Mouse (Mus musculus) intestine, embryonic 15.5 days (tissue): ENCODE data around the gene Ovgp1. TPM values are rescaled to one million over a fixed set of nuclear protein-coding genes. Genes with fewer than 3 reads are reported as not detected.
"Not testable (repeated sequence)": the region's sequence is repeated elsewhere in the genome, so short reads cannot be mapped to it uniquely, and the experiment has no call there.

Experiments
- ATAC-seq: fragments of 200-750 bp; cut with Nextera tagmentation; 2 replicates; pipeline ENCODE4 v1.8.0; 2017; ENCODE audit warnings: moderate TSS enrichment, moderate library complexity
- H3K27ac ChIP-seq: fragments of 300-500 bp; sonication (generic); 2 replicates; pipeline ENCODE4 v1.5.1; 2015; ENCODE audit warnings: mild to moderate bottlenecking, inconsistent platforms
- H3K27me3 ChIP-seq: fragments of 300-500 bp; sonication (generic); replicated peaks from 2 replicates; pipeline ENCODE4 v1.6.1; 2015; ENCODE audit warnings: inconsistent platforms
- H3K36me3 ChIP-seq: fragments of 300-500 bp; sonication (generic); 2 replicates; pipeline ENCODE4 v1.6.1; 2015; ENCODE audit warnings: inconsistent platforms
- H3K4me1 ChIP-seq: fragments of 300-500 bp; sonication (generic); replicated peaks from 2 replicates; pipeline ENCODE4 v1.6.1; 2015; ENCODE audit warnings: inconsistent platforms
- H3K4me2 ChIP-seq: fragments of 300-500 bp; sonication (generic); replicated peaks from 2 replicates; pipeline ENCODE4 v1.6.1; 2015; ENCODE audit warnings: mild to moderate bottlenecking, inconsistent platforms
- H3K4me3 ChIP-seq: fragments of 300-500 bp; sonication (generic); replicated peaks from 2 replicates; pipeline ENCODE4 v1.5.1; 2015; ENCODE audit warnings: inconsistent platforms
- H3K9ac ChIP-seq: fragments of 300-500 bp; sonication (generic); 2 replicates; pipeline ENCODE4 v1.6.1; 2015; ENCODE audit warnings: inconsistent platforms
- H3K9me3 ChIP-seq: fragments of 300-500 bp; sonication (generic); 2 replicates; pipeline ENCODE4 v1.6.1; 2016; ENCODE audit warnings: inconsistent platforms
- WGBS: fragments of 180-500 bp; shearing (Covaris S2); methylation state at CpG from one replicate; pipeline ENCODE4 v1.1.7; 2015; 5-methylcytosine and 5-hydroxymethylcytosine counted together
- polyA plus RNA-seq: library from polyadenylated mRNA; unstranded; fragments of >200 nt; fragmentation: Nextera tagmentation; extraction: Ambion mirVana; gene quantifications from 2 replicates; pipeline ENCODE4 v1.2.1, GENCODE M21; 2015

Ovgp1 gene
- polyA plus RNA-seq, 1 experiment from 2014 or later, result 0.97 TPM

DNA sequence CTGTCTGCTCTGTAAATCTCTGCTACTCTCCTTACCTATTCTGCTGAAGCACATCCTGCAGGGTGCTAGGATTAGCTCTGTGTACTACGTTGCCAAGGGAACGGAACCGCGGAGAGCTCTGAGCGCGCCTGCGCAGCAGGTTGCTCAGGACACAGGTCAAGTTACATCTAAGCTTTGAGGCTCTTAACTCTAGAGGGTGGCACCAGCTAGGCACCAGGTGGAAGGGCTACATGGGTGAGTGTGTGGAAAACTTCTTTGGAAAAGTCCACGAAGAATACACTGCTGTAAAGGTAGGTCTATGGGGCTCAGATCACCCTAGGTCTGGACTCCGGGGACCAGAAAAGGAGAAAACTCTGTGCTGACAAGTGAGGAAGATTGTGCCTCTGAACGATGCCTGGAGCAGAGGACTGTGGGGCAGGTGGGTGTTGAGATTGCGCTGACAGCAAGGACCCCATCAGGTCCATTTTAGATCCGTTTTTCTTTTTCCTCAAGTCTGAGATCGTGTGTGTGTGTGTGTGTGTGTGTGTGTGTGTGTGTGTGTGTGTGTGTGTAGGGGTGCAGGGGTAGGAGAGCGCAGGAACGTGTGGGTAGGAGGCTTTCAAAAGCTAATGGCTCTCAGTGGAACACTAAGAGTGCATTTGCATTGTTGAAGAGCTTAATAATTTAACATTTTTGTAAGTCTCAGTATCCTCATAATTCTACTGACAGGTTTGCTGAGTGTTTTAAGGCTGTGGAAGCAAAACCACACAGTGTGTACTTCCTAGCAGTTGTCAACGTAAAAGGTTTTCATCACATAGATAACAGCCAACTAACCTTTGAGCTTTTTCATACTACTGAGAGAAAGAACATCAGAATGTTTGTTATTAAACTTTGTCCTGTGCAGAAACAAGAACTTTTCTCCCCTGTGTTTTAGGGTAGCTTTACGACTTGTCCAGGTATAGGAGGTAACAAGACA is 28.2 kb downstream of the Ovgp1 start:
- Histone ChIP-seq H3K9me3 (no peaks in the 10 kb centered on the region), H3K36me3 (no peaks in the 10 kb centered on the region), H3K9ac (no peak overlapping the region), H3K27ac (no peak overlapping the region), H3K27me3 (no peaks in the 10 kb centered on the region), H3K4me1 (0 out of 2 replicates have a peak, but pooled peaks cover 5% of the 10 kb centered on the region), H3K4me2 (peak overlapping the region; percentile 46), H3K4me3 (no peak overlapping the region)
- 17% methylated on average over 17 of the region's 17 CpGs for WGBS
- ATAC-seq, result peak; percentile 98

DNA sequence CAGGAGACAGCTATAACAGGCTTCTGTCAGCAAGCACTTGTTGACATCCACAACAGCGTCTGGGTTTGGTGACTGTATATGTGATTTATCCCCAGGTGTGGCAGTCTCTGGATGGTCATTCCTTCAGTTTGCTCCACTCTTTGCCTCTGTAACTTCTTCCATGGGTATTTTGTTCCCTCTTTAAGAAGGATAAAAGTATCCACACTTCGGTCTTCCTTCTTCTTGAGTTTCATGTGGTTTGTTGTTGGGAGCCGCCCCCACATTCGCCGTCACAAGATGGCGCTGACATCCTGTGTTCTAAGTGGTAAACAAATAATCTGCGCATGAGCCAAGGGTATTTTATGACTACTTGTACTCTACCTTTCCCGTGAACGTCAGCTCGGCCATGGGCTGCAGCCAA is 29.8 kb downstream of the Ovgp1 start:
- H3K27me3 ChIP-seq, H3K9me3 ChIP-seq, H3K9ac ChIP-seq, ATAC-seq, H3K4me3 ChIP-seq, H3K4me2 ChIP-seq, H3K36me3 ChIP-seq, H3K27ac ChIP-seq, H3K4me1 ChIP-seq: not testable (repeated sequence)
- WGBS, result 66% methylated on average over 10 of the region's 10 CpGs

DNA sequence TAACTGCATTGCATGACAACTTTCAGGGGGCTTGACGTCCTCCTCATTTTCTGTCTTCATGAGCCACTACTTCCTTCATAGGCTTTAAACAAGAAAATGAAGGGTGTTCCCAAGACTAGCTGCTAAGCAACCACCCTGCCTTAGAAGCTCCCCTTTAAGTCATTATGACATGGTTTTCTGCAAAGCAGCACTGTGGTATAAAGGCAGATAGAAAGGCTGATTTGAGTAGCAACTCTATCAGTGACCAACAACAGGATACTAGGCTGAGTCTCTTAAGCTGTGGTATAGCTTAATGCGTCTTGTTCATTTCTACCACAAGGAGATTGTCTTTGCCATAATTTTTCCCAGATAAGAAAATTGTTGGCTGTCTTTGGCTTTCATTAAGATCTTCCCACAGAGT is 41.0 kb downstream of the Ovgp1 start, which contains the start of gene Pifo:
Pifo (minus strand) TSS at position 101 of the 400 bp plus-strand sequence.
- Histone ChIP-seq H3K9ac (no peak within 1 kb of the TSS), H3K27ac (no peak within 1 kb of the TSS), H3K27me3 (no peaks in the 10 kb centered on the region), H3K4me1 (no peaks in the 10 kb centered on the region), H3K4me2 (no peak within 1 kb of the TSS), H3K9me3 (no peaks in the 10 kb centered on the region), H3K36me3 (no peaks in the 10 kb centered on the region), H3K4me3 (no peak within 1 kb of the TSS)
- WGBS, result 88% methylated on average over 2 of the region's 2 CpGs
- no peak for ATAC-seq

DNA sequence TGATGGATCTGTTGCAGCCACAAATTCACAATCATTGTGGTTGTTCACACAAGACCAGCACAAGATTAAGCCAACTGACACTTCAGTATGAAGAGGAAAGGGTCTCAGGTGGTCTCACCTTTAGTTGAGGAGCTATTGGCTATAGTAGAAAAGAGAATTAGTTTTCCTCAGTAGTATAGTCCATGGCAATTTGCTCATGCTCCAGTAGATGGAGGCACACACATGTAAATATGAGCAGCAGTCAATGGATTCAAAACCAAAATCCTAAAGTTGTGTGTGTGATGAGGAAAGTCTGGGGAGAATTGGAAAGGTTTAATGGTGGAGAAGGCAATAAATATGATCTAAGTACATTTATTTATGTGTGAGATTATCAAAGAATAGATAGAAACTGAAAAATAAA is 48.3 kb downstream of the Ovgp1 start:
- Histone ChIP-seq H3K9ac (no peak overlapping the region), H3K27ac (no peak overlapping the region), H3K36me3 (no peaks in the 10 kb centered on the region), H3K9me3 (no peaks in the 10 kb centered on the region), H3K27me3 (no peaks in the 10 kb centered on the region), H3K4me1 (no peaks in the 10 kb centered on the region), H3K4me2 (no peak overlapping the region), H3K4me3 (no peak overlapping the region)
- no peak for ATAC-seq

DNA sequence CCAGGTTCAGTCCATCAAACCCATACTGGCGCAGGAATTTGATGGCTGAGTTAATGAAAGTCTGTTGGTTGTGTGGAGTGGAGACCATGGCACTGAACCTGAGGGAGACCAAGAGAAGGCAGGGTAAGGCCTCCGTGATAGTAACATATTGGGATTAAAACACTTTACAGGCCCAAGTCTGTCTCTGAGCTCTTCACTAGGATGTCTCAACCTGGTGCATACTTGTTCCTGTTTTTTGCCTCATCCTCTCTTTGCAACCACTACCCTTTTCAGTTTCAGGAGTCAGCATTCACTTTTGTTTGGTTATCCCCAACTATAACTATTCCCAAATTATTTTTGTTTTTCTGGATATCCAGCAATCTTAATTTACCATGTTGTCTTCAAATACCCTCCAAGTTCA is 50.6 kb downstream of the Ovgp1 start:
- no peak overlapping the region for H3K9ac ChIP-seq
- ATAC-seq, result no peak
- H3K4me3 ChIP-seq, result no peak overlapping the region
- no peaks in the 10 kb centered on the region for H3K27me3 ChIP-seq
- no peaks in the 10 kb centered on the region for H3K36me3 ChIP-seq
- no peaks in the 10 kb centered on the region for H3K9me3 ChIP-seq
- H3K27ac ChIP-seq, result no peak overlapping the region
- H3K4me1 ChIP-seq, result no peaks in the 10 kb centered on the region
- WGBS, result 88% methylated on average over 2 of the region's 2 CpGs
- H3K4me2 ChIP-seq, result no peak overlapping the region

DNA sequence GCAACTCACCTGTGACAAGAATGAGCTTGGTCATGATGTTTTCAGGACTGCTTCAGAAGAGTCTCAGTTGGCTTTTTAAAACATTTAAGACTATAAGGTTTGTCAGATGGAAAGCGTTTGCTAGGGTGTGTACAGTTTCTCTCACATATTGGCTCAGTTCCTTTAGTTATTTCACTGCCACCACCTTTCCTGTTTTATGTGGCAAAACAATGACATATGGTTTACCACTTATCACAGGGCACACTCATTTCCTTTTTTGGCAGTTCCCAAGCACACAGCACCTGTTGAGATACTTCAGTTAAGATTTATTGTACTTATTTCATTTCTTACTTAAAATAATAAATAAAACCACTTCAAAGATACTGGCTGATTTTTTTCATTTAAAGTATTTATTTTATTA is 59.3 kb downstream of the Ovgp1 start, which contains the start of gene Chil5:
Chil5 (minus strand) TSS at position 34 of the 400 bp plus-strand sequence.
- 93% methylated on average over 1 of the region's 1 CpGs for WGBS
- no peaks in the 10 kb centered on the region for H3K36me3 ChIP-seq
- no peaks in the 10 kb centered on the region for H3K9me3 ChIP-seq
- no peaks in the 10 kb centered on the region for H3K27me3 ChIP-seq
- no peak within 1 kb of the TSS for H3K27ac ChIP-seq
- H3K4me3 ChIP-seq, result no peak within 1 kb of the TSS
- ATAC-seq, result no peak
- no peak within 1 kb of the TSS for H3K4me2 ChIP-seq
- H3K4me1 ChIP-seq, result no peaks in the 10 kb centered on the region
- no peak within 1 kb of the TSS for H3K9ac ChIP-seq

Other genes with a start within 250 kb of the Ovgp1 start
- 116 and 133 TPM in 2 replicates for gene Rap1a, start 172.4 kb upstream of the Ovgp1 start, polyA plus RNA-seq
- 0.15 and 0.39 TPM in 2 replicates for gene Adora3, start 102.9 kb upstream of the Ovgp1 start, polyA plus RNA-seq
- gene Tmigd3, start 102.8 kb upstream of the Ovgp1 start, polyA plus RNA-seq, result 0.24 and 0.52 TPM in 2 replicates
- gene I830077J02Rik, start 41.0 kb upstream of the Ovgp1 start, polyA plus RNA-seq, result 1.5 and 1.7 TPM in 2 replicates
- 133 and 137 TPM in 2 replicates for gene Wdr77, start 14.3 kb upstream of the Ovgp1 start, polyA plus RNA-seq
- 600 and 651 TPM in 2 replicates for gene Atp5f1, start 13.6 kb upstream of the Ovgp1 start, polyA plus RNA-seq
- not detected in 2 replicates for gene Pifo, start 40.9 kb downstream of the Ovgp1 start, polyA plus RNA-seq
- 0.25 TPM in 1 of 2 replicates, not detected in the other for gene Chil5, start 59.1 kb downstream of the Ovgp1 start, polyA plus RNA-seq
- gene Chia1, start 139.5 kb downstream of the Ovgp1 start, polyA plus RNA-seq, result not detected in 2 replicates
- gene Chil3, start 193.9 kb downstream of the Ovgp1 start, polyA plus RNA-seq, result 0.24 and 0.56 TPM in 2 replicates
- not detected in 2 replicates for gene Chil4, start 245.8 kb downstream of the Ovgp1 start, polyA plus RNA-seq